Mouse (Mus musculus) stomach, adult 2 months (tissue): ENCODE measurements around the gene Vmn1r222. TPM values are rescaled to one million over a fixed set of nuclear protein-coding genes. Genes with fewer than 3 reads are reported as not detected.

Source experiments
- polyA plus RNA-seq: library from polyadenylated mRNA; depleted of rRNA; stranded (reverse); fragments of >200 nt; gene quantifications from 2 replicates; pipeline ENCODE4 v1.2.3, GENCODE M21; 2012; rRNA removed

Gene Vmn1r222
- not detected in 2 replicates for polyA plus RNA-seq

GRCm38 (mm10) chr13:23235847-23236246 is at the start of gene Vmn1r222:
Gene Vmn1r222 (minus strand): TSS chr13:23235947.

GRCm38 (mm10) chr13:23246834-23247233 is 11.1 kb upstream of the Vmn1r222 start, which contains the start of gene Vmn1r223:
Gene Vmn1r223 (plus strand): TSS chr13:23247134.

GRCm38 (mm10) chr13:23213827-23214226 is 21.9 kb downstream of the Vmn1r222 start, which contains the start of gene Vmn1r221:
Gene Vmn1r221 (plus strand): TSS chr13:23214127.

GRCm38 (mm10) chr13:23187875-23188274 is 47.9 kb downstream of the Vmn1r222 start, which contains the start of gene Vmn1r220:
Gene Vmn1r220 (minus strand): TSS chr13:23187975.

Other genes with a start within 250 kb of the Vmn1r222 start
- not detected in 2 replicates for gene Vmn1r213, start 228.3 kb downstream of the Vmn1r222 start, polyA plus RNA-seq
- not detected in 2 replicates for gene Vmn1r214, start 205.5 kb downstream of the Vmn1r222 start, polyA plus RNA-seq
- not detected in 2 replicates for gene Vmn1r215, start 167.9 kb downstream of the Vmn1r222 start, polyA plus RNA-seq
- gene Vmn1r217, start 117.7 kb downstream of the Vmn1r222 start, polyA plus RNA-seq: not detected in 2 replicates
- gene Vmn1r218, start 102.8 kb downstream of the Vmn1r222 start, polyA plus RNA-seq: not detected in 2 replicates
- gene Vmn1r219, start 76.6 kb downstream of the Vmn1r222 start, polyA plus RNA-seq: not detected in 2 replicates
- not detected in 2 replicates for gene Vmn1r220, start 48.0 kb downstream of the Vmn1r222 start, polyA plus RNA-seq
- gene Vmn1r221, start 21.8 kb downstream of the Vmn1r222 start, polyA plus RNA-seq: not detected in 2 replicates
- not detected in 2 replicates for gene Vmn1r223, start 11.2 kb upstream of the Vmn1r222 start, polyA plus RNA-seq
- 0.19 and 0.23 TPM in 2 replicates for gene Zfp322a, start 133.3 kb upstream of the Vmn1r222 start, polyA plus RNA-seq
- 0.47 and 0.56 TPM in 2 replicates for gene Abt1, start 187.9 kb upstream of the Vmn1r222 start, polyA plus RNA-seq
- 0.02 TPM in 2 replicates for gene Btn1a1, start 230.0 kb upstream of the Vmn1r222 start, polyA plus RNA-seq